Mouse (Mus musculus): ENCODE measurements around the gene 3110009E18Rik. TPM values are rescaled to one million over a fixed set of nuclear protein-coding genes. Genes with fewer than 3 reads are reported as not detected.

Gene 3110009E18Rik
- total RNA-seq, 4 experiments from 2014 or later: 4.8 to 7.3 (median 6.0) TPM

GRCm38 (mm10) chr1:120195947-120196346 is 75.0 kb downstream of the 3110009E18Rik start:
- DNase-seq (ENCODE audit: low spot score in 2 of 2): no peak

DNA sequence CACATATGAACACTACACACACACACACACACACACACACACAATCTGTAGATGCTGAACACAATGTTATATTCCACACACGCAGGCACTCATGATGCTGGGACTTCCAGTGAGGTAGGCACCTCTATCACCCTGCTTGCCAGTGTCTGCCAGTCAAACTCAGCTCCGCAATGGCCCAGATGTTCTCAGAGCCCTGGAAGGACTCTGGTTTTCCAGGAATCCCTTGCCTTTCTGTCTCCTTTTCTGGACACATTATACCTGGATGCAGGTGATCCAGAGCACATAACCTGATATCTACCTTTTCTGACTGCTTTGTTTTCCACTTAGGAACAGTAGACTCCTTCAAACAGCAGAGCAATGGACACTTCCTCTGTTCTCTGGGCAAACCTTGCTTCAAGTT is 75.7 kb downstream of the 3110009E18Rik start:
- no peak for DNase-seq (ENCODE audit: low spot score in 2 of 2)

GRCm38 (mm10) chr1:120197189-120197588 is 76.2 kb downstream of the 3110009E18Rik start:
- DNase-seq (ENCODE audit: low spot score in 2 of 2): peak; percentile 62 to 67

DNA sequence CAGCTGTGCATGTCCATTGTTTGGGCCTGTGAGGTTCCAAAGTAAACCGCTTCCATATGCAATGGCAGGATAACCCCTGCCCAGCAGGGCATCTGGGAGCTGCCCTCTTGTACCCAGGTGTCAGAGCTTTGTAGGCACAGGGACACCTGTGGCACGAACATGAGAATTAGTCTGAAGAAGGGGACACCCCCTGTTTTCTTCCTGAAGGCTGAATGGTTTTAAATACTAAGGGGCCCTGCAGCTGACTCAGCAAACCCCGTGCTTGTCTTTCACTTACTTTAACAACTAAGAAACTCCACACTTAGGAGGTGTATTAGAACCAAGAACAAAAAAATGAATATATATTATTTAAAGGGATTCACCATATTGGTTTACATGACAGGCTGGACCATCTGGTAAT is 77.2 kb downstream of the 3110009E18Rik start:
- DNase-seq (ENCODE audit: low spot score in 2 of 2): no peak

DNA sequence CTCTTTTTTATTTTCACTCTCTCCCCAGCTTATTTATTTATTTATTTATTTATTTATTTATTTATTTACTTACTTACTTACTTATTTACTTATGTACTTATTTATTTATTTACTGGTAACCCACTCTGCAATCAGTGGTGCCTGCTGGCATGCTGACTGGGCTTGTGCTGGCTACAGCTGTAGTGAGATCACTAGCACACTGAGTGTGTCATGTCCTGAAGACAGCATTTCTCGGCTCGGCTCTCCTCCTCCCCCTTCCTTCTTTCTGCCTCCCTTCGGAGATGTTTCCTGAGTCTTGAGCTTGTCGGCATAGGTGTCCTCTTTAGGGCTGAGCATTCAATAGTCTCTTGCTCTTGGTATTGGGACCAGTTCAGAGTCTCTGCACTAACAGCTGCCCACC is 78.0 kb downstream of the 3110009E18Rik start:
- DNase-seq (ENCODE audit: low spot score in 2 of 2): no peak

DNA sequence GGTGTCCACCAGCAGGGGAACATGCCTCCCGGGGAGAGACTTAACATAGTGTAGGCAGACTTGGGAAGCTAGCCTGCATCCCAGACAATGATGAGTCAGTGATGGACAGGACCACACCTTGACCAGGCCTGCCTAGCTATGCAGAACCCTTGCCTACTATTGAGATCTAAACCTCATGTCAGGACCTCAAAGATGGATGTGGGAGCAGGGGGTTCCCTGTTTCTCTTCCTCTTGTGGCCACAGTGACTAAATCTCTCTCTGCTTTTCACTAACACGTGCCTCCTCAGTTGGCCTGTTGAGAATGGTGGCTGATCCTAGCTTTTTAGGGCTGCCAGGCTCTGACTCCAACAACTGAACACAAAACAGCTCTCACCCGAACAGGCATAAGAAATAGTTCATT is 81.6 kb downstream of the 3110009E18Rik start:
- no peak for DNase-seq (ENCODE audit: low spot score in 2 of 2)

DNA sequence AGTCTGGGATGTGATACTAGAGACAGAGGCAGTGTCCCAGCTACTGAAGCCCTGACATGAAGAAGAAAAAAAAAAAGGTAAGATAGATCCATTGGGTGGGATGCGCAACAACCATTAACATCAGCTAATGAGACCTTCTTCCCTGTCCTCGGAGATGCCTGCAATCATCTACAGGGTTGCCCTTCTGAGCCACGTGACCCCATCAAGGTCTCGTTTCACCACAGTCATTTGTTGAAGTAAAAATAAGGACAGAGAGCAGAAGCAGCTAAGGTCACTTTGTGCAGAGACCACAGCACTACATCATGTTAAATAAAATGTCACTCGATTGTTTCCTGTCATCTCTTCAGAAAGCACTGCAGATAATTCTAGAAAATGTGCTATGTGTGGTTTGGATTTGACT is 82.8 kb downstream of the 3110009E18Rik start:
- no peak for DNase-seq (ENCODE audit: low spot score in 2 of 2)

DNA sequence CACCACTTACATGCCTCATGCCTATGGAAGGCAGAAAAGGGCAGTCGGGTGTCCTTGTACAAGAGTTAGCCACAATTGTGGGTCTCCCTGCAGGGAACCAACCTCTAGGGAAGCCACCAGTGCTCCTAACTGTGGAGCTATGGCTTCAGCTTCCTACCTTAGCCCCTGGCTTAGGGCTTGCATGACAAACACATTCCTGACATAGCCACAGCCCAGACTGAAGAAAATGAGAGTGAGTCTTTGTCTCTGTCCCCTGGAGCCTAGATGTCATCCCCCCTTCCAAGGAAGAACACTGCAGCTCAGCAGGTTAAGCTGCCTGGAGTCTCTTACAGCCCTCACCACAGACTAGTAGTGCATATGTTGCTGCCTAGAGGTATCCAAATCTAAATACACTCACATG is 83.8 kb downstream of the 3110009E18Rik start:
- no peak for DNase-seq (ENCODE audit: low spot score in 2 of 2)

DNA sequence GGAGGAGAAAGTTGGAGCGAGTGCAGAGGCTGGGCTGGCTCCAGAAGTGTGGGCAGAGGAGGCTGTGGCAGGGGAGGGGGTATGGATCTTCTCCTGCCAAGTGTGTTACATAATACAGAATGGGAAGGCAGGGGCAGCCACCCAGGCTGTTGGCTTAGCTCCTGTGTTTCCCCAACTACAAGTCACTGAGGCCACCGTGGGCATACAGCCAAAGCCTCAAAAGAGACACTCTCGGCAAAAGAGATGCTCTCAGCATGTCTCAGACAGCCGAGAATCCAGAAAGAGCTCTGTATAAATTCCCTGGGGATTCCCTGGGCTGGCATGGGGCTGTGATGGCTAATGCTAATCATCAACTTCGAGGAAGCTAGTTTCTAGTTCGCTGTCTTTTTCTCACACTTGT is 86.6 kb downstream of the 3110009E18Rik start:
- DNase-seq (ENCODE audit: low spot score in 2 of 2): peak in 1 of 2 experiments; percentile 46

DNA sequence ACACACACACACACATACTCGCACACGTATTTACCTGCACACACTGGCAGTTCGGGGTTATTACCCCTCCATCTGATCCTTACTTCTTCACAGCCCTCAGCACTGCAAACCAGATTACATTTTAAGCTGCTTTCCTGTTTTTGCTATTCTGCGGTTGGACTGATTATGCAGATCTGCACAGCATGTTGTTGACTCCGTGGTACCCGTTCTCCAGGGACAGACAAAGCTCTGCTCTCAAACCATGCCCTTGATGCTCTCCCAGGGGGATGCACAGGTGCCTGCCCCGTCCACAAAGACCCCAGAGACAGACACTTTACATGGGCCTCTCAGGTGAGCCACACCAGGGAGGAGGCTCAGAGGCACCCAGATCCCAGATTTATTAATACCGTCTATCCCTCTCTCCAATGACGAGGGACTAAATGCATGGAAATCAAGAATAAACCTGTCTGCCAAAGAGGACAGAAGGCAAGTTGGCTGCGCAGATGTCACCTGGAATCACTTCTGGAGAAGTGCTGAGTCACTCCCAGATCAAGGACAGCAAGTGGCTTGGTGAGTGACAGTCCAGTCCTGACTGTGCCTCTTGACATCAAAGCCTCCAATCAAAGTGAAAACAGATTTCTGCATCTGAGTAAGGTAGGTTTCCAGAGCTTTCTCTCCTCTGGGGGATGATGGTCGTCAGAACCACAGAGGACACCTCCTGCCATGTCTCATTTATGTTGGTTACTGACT is 87.7 kb downstream of the 3110009E18Rik start:
- no peak for DNase-seq (ENCODE audit: low spot score in 2 of 2)

GRCm38 (mm10) chr1:120220841-120221240 is 99.9 kb downstream of the 3110009E18Rik start:
- DNase-seq (ENCODE audit: low spot score in 2 of 2): no peak

GRCm38 (mm10) chr1:120221285-120221684 is 100.3 kb downstream of the 3110009E18Rik start:
- DNase-seq (ENCODE audit: low spot score in 2 of 2): no peak

GRCm38 (mm10) chr1:120223613-120224012 is 102.6 kb downstream of the 3110009E18Rik start:
- DNase-seq (ENCODE audit: low spot score in 2 of 2): no peak

GRCm38 (mm10) chr1:120229723-120230471 is 108.9 kb downstream of the 3110009E18Rik start:
- no peak for DNase-seq (ENCODE audit: low spot score in 2 of 2)

- no peak for DNase-seq (ENCODE audit: low spot score in 2 of 2)
Measured at GRCm38 (mm10) chr1:120231334-120231733, 110.3 kb downstream of the 3110009E18Rik start.

DNA sequence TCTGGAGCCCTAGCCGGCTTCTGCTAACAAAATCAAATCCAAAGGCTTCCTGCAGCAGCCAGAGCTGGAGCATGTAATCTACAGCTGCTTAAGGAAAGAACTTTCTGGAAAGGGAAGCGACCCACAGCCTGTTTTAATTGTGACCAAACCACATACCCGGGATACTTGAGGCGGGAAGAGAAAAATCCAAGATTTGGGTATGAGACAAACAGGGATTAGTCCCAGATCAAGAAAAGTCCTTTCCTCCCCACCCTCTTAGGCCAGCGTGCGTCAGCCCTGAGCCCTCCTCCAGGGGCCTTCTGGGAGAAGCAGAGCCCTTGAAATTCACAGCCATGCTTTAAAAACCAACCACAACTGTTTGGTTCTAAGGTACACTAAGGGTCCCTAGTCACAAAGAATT is 111.2 kb downstream of the 3110009E18Rik start:
- no peak for DNase-seq (ENCODE audit: low spot score in 2 of 2)

GRCm38 (mm10) chr1:120235631-120236215 is 114.7 kb downstream of the 3110009E18Rik start:
- no peak for DNase-seq (ENCODE audit: low spot score in 2 of 2)

DNA sequence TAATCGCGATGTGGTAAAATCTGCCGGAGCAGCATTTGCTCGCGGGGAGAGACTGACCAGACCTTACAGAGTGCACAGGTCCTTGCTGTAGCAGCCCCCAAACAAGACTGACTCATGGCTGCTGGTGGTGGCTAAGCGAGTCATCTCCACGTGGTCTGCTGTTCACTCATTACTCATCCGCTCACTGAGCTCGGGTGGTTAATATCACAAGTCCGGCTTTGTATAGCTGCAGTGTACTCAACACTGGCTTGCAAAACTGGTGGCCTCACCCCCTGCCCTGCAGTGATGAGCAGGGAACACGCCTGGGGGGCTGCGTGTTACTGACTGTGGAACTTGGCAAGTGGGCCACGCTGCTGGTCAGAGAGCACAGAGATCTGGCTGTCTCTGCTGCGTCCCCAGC is 115.4 kb downstream of the 3110009E18Rik start:
- DNase-seq (ENCODE audit: low spot score in 2 of 2): no peak

GRCm38 (mm10) chr1:120237068-120237467 is 116.1 kb downstream of the 3110009E18Rik start:
- no peak for DNase-seq (ENCODE audit: low spot score in 2 of 2)

Measured in left cerebral cortex, adult 8-10 months (tissue).